Mouse (Mus musculus) cerebellum, adult 11-12 months (tissue): ENCODE data around the gene Gpank1.

Source experiments
- DNase-seq: peaks from one replicate; pipeline ENCODE4 v3.0.0; 2022

Gene Gpank1

GRCm38 (mm10) chr17:35100196-35100765 lies 21.0 kb upstream of the Gpank1 start:
- no peak for DNase-seq

GRCm38 (mm10) chr17:35101161-35101560 lies 20.1 kb upstream of the Gpank1 start:
- no peak for DNase-seq

GRCm38 (mm10) chr17:35102299-35102698 lies 19.0 kb upstream of the Gpank1 start:
- DNase-seq, result no peak

- DNase-seq, result no peak
Measured at GRCm38 (mm10) chr17:35103221-35103690, 18.0 kb upstream of the Gpank1 start.

GRCm38 (mm10) chr17:35104079-35104478 lies 17.2 kb upstream of the Gpank1 start:
- no peak for DNase-seq

- no peak for DNase-seq
Measured at GRCm38 (mm10) chr17:35104754-35105153, 16.5 kb upstream of the Gpank1 start.

GRCm38 (mm10) chr17:35105740-35106389 lies 15.4 kb upstream of the Gpank1 start:
- DNase-seq, result peak; percentile 78

GRCm38 (mm10) chr17:35106522-35106921 lies 14.7 kb upstream of the Gpank1 start:
- no peak for DNase-seq

GRCm38 (mm10) chr17:35108097-35108496 lies 13.2 kb upstream of the Gpank1 start, which contains the start of gene Ly6g5c:
Ly6g5c (plus strand) TSS chr17:35108279.
- DNase-seq, result peak; percentile 82

- no peak for DNase-seq
Measured at GRCm38 (mm10) chr17:35111774-35112173, 9.5 kb upstream of the Gpank1 start.

GRCm38 (mm10) chr17:35115046-35116019 lies 5.9 kb upstream of the Gpank1 start, which contains the start of gene Ly6g5b:
Ly6g5b (minus strand) TSS chr17:35115428.
- no peak for DNase-seq

- DNase-seq, result peak; percentile 81
Measured at GRCm38 (mm10) chr17:35120745-35121142, 511 bp upstream of the Gpank1 start.

- peak; percentile 83 for DNase-seq
Measured at GRCm38 (mm10) chr17:35121871-35122303, 632 bp downstream of the Gpank1 start, which contains the start of gene Csnk2b. Csnk2b (minus strand) TSS chr17:35122053.

- DNase-seq, result peak; percentile 39
Measured at GRCm38 (mm10) chr17:35123287-35123686, 2.0 kb downstream of the Gpank1 start.

- peak; percentile 53 for DNase-seq
Measured at GRCm38 (mm10) chr17:35124261-35124896, 3.1 kb downstream of the Gpank1 start.

GRCm38 (mm10) chr17:35125081-35125480 lies 3.8 kb downstream of the Gpank1 start:
- peak; percentile 46 for DNase-seq

GRCm38 (mm10) chr17:35125578-35125977 lies 4.3 kb downstream of the Gpank1 start:
- no peak for DNase-seq

GRCm38 (mm10) chr17:35126206-35126611 lies 5.0 kb downstream of the Gpank1 start, which contains the start of gene D17H6S53E:
D17H6S53E (plus strand) TSS chr17:35126373.
- peak; percentile 73 for DNase-seq

GRCm38 (mm10) chr17:35127017-35127416 lies 5.8 kb downstream of the Gpank1 start:
- peak; percentile 41 for DNase-seq

- DNase-seq, result peak; percentile 47
Measured at GRCm38 (mm10) chr17:35128996-35129395, 7.7 kb downstream of the Gpank1 start.

GRCm38 (mm10) chr17:35131038-35131437 lies 9.8 kb downstream of the Gpank1 start:
- no peak for DNase-seq

- no peak for DNase-seq
Measured at GRCm38 (mm10) chr17:35131500-35132173, 10.4 kb downstream of the Gpank1 start, which contains the start of gene Apom. Apom (minus strand) TSS chr17:35132050.
